Mouse (Mus musculus): ENCODE data around the gene Polr2i. TPM values are rescaled to one million over a fixed set of nuclear protein-coding genes. Genes with fewer than 3 reads are reported as not detected.
"Not testable (repeated sequence)": the region's sequence is repeated elsewhere in the genome, so short reads cannot be mapped to it uniquely, and the experiment has no call there.

Gene Polr2i
- total RNA-seq, 1 experiment = 209 TPM

GRCm38 (mm10) chr7:30205383-30205782 is 26.4 kb upstream of the Polr2i start:
- H3K4me1 ChIP-seq (ENCODE audit: control insufficient read depth in 2 of 2, insufficient read depth in 2 of 2, low read length in 2 of 2, poor library complexity in 1 of 2) = peaks cover 1 to 13% of the 10 kb centered on the region in 2 experiments; a peak in 3 of 4 replicates
- DNase-seq (ENCODE audit: low read depth, low spot score) = no peak
- H3K4me3 ChIP-seq (ENCODE audit: insufficient read depth in 1 of 2, low read depth in 1 of 2, low read length in 2 of 2, poor library complexity in 1 of 2, severe bottlenecking in 1 of 2) = no peak overlapping the region
- H3K9ac ChIP-seq (ENCODE audit: insufficient read depth, low read depth, low read length, poor library complexity, severe bottlenecking) = no peak overlapping the region
- TF ChIP-seq HCFC1 (IDR thresholded peaks at IDR 0.05; ENCODE audit: borderline replicate concordance, insufficient read depth, low read length) (no peak), MAFK (IDR thresholded peaks at IDR 0.05; ENCODE audit: insufficient read depth, low read depth, low read length) (0 out of 2 replicates have a peak, but pooled peaks have one; percentile 43), CHD2 (IDR thresholded peaks at IDR 0.05; ENCODE audit: low read depth, low read length) (no peak), ZC3H11A (IDR thresholded peaks at IDR 0.05; ENCODE audit: borderline replicate concordance, low read depth, low read length) (0 out of 2 replicates have a peak, but pooled peaks have one; percentile 44), ZNF384 (IDR thresholded peaks at IDR 0.05; ENCODE audit: low read depth, low read length) (no peak)
- no peak overlapping the region for H3K27ac ChIP-seq (ENCODE audit: insufficient read depth, low read depth, low read length, poor library complexity, severe bottlenecking)
- in situ Hi-C loops (cut with MboI; ENCODE audit: low sequenced_read_pairs in 2 of 2, unreplicated experiment in 2 of 2) = no loop called here
- no peaks in the 10 kb centered on the region for H3K9me3 ChIP-seq (ENCODE audit: control insufficient read depth, insufficient read depth, low read depth, low read length)
- H3K36me3 ChIP-seq (ENCODE audit: control insufficient read depth, insufficient read depth, low read length, poor library complexity, severe bottlenecking) = no peaks in the 10 kb centered on the region

- H3K36me3 ChIP-seq (ENCODE audit: control insufficient read depth, insufficient read depth, low read length, poor library complexity, severe bottlenecking); H3K9me3 ChIP-seq (ENCODE audit: control insufficient read depth, insufficient read depth, low read depth, low read length); DNase-seq (ENCODE audit: low read depth, low spot score); H3K4me3 ChIP-seq (ENCODE audit: insufficient read depth in 1 of 2, low read depth in 1 of 2, low read length in 2 of 2, poor library complexity in 1 of 2, severe bottlenecking in 1 of 2); H3K27ac ChIP-seq (ENCODE audit: insufficient read depth, low read depth, low read length, poor library complexity, severe bottlenecking); in situ Hi-C loops (cut with MboI; ENCODE audit: low sequenced_read_pairs in 2 of 2, unreplicated experiment in 2 of 2); H3K9ac ChIP-seq (ENCODE audit: insufficient read depth, low read depth, low read length, poor library complexity, severe bottlenecking): not testable (repeated sequence)
- H3K4me1 ChIP-seq (ENCODE audit: control insufficient read depth in 2 of 2, insufficient read depth in 2 of 2, low read length in 2 of 2, poor library complexity in 1 of 2) = peaks cover 1 to 12% of the 10 kb centered on the region in 2 experiments; a peak in 3 of 4 replicates
These were observed 25.4 kb upstream of the Polr2i start for GRCm38 (mm10) chr7:30206364-30206763.

- TF ChIP-seq CHD2 (IDR thresholded peaks at IDR 0.05; ENCODE audit: low read depth, low read length) (no peak), ZC3H11A (IDR thresholded peaks at IDR 0.05; ENCODE audit: borderline replicate concordance, low read depth, low read length) (no peak), ZNF384 (IDR thresholded peaks at IDR 0.05; ENCODE audit: low read depth, low read length) (no peak), HCFC1 (IDR thresholded peaks at IDR 0.05; ENCODE audit: borderline replicate concordance, insufficient read depth, low read length) (no peak), MAFK (IDR thresholded peaks at IDR 0.05; ENCODE audit: insufficient read depth, low read depth, low read length) (no peak)
- Histone ChIP-seq H3K9me3 (ENCODE audit: control insufficient read depth, insufficient read depth, low read depth, low read length) (no peaks in the 10 kb centered on the region), H3K4me1 (ENCODE audit: control insufficient read depth in 2 of 2, insufficient read depth in 2 of 2, low read length in 2 of 2, poor library complexity in 1 of 2) (no peaks in the 10 kb centered on the region), H3K4me3 (ENCODE audit: insufficient read depth in 1 of 2, low read depth in 1 of 2, low read length in 2 of 2, poor library complexity in 1 of 2, severe bottlenecking in 1 of 2) (no peak overlapping the region), H3K27ac (ENCODE audit: insufficient read depth, low read depth, low read length, poor library complexity, severe bottlenecking) (peak overlapping the region; percentile 63; the same call in 1 of the 2 replicates), H3K9ac (ENCODE audit: insufficient read depth, low read depth, low read length, poor library complexity, severe bottlenecking) (no peak overlapping the region), H3K36me3 (ENCODE audit: control insufficient read depth, insufficient read depth, low read length, poor library complexity, severe bottlenecking) (no peaks in the 10 kb centered on the region)
- no peak for DNase-seq (ENCODE audit: low read depth, low spot score)
- in situ Hi-C loops (cut with MboI; ENCODE audit: low sequenced_read_pairs in 2 of 2, unreplicated experiment in 2 of 2) = loop anchor here in 1 of 2 experiments (10.0 kb wide), 1 partner anchor 56 kb away; no protein-coding TSS in a partner anchor
These were observed 20.7 kb upstream of the Polr2i start for GRCm38 (mm10) chr7:30211025-30211424.

- in situ Hi-C loops (cut with MboI; ENCODE audit: low sequenced_read_pairs in 2 of 2, unreplicated experiment in 2 of 2) = loop anchor here in 1 of 2 experiments (10.0 kb wide), 1 partner anchor 59 kb away; no protein-coding TSS in a partner anchor
- Histone ChIP-seq H3K4me3 (ENCODE audit: insufficient read depth in 1 of 2, low read depth in 1 of 2, low read length in 2 of 2, poor library complexity in 1 of 2, severe bottlenecking in 1 of 2) (no peak overlapping the region), H3K27ac (ENCODE audit: insufficient read depth, low read depth, low read length, poor library complexity, severe bottlenecking) (no peak overlapping the region), H3K4me1 (ENCODE audit: control insufficient read depth in 2 of 2, insufficient read depth in 2 of 2, low read length in 2 of 2, poor library complexity in 1 of 2) (peaks cover 0 to 2% of the 10 kb centered on the region in 2 experiments; a peak in 1 of 4 replicates), H3K36me3 (ENCODE audit: control insufficient read depth, insufficient read depth, low read length, poor library complexity, severe bottlenecking) (no peaks in the 10 kb centered on the region), H3K9ac (ENCODE audit: insufficient read depth, low read depth, low read length, poor library complexity, severe bottlenecking) (no peak overlapping the region), H3K9me3 (ENCODE audit: control insufficient read depth, insufficient read depth, low read depth, low read length) (no peaks in the 10 kb centered on the region)
- TF ChIP-seq HCFC1 (IDR thresholded peaks at IDR 0.05; ENCODE audit: borderline replicate concordance, insufficient read depth, low read length) (no peak), MAFK (IDR thresholded peaks at IDR 0.05; ENCODE audit: insufficient read depth, low read depth, low read length) (no peak), CHD2 (IDR thresholded peaks at IDR 0.05; ENCODE audit: low read depth, low read length) (no peak), ZC3H11A (IDR thresholded peaks at IDR 0.05; ENCODE audit: borderline replicate concordance, low read depth, low read length) (no peak), ZNF384 (IDR thresholded peaks at IDR 0.05; ENCODE audit: low read depth, low read length) (no peak)
- no peak for DNase-seq (ENCODE audit: low read depth, low spot score)
These were observed 17.9 kb upstream of the Polr2i start for GRCm38 (mm10) chr7:30213881-30214280.

- TF ChIP-seq HCFC1 (IDR thresholded peaks at IDR 0.05; ENCODE audit: borderline replicate concordance, insufficient read depth, low read length) = no peak
- no peak for TF ChIP-seq ZNF384 (IDR thresholded peaks at IDR 0.05; ENCODE audit: low read depth, low read length)
- TF ChIP-seq CHD2 (IDR thresholded peaks at IDR 0.05; ENCODE audit: low read depth, low read length) = no peak
- Histone ChIP-seq H3K27ac (ENCODE audit: insufficient read depth, low read depth, low read length, poor library complexity, severe bottlenecking) (no peak overlapping the region; the same call in 1 of the 2 replicates), H3K4me1 (ENCODE audit: control insufficient read depth in 2 of 2, insufficient read depth in 2 of 2, low read length in 2 of 2, poor library complexity in 1 of 2) (peaks cover 0 to 8% of the 10 kb centered on the region in 2 experiments; a peak in 1 of 4 replicates), H3K4me3 (ENCODE audit: insufficient read depth in 1 of 2, low read depth in 1 of 2, low read length in 2 of 2, poor library complexity in 1 of 2, severe bottlenecking in 1 of 2) (no peak overlapping the region), H3K9me3 (ENCODE audit: control insufficient read depth, insufficient read depth, low read depth, low read length) (no peaks in the 10 kb centered on the region), H3K36me3 (ENCODE audit: control insufficient read depth, insufficient read depth, low read length, poor library complexity, severe bottlenecking) (no peaks in the 10 kb centered on the region), H3K9ac (ENCODE audit: insufficient read depth, low read depth, low read length, poor library complexity, severe bottlenecking) (no peak overlapping the region)
- DNase-seq (ENCODE audit: low read depth, low spot score) = no peak
- in situ Hi-C loops (cut with MboI; ENCODE audit: low sequenced_read_pairs in 2 of 2, unreplicated experiment in 2 of 2) = loop anchor here in 1 of 2 experiments (10.0 kb wide), 1 partner anchor 61 kb away; no protein-coding TSS in a partner anchor
These were observed 15.9 kb upstream of the Polr2i start for GRCm38 (mm10) chr7:30215875-30216274.

Measured in ES-E14 (cell line).